Mouse (Mus musculus) bone marrow, adult 2 months (tissue): ENCODE data around the gene Trpv2. TPM values are rescaled to one million over a fixed set of nuclear protein-coding genes. Genes with fewer than 3 reads are reported as not detected.

Experiments
- H3K27ac ChIP-seq: fragments of 200-500 bp; 2 replicates; pipeline ENCODE4 v1.5.1; 2012; ENCODE audit warnings: low read depth, mild to moderate bottlenecking, control low read depth, inconsistent platforms, low read length; ENCODE audit not compliant: control insufficient read depth, poor library complexity, insufficient read depth
- H3K4me1 ChIP-seq: fragments of 200-500 bp; 2 replicates; pipeline ENCODE4 v1.6.1; 2011; ENCODE audit warnings: low read length; ENCODE audit not compliant: control insufficient read depth, insufficient read depth
- H3K4me3 ChIP-seq: fragments of 200-500 bp; replicated peaks from 2 replicates; pipeline ENCODE3; 2011; ENCODE audit warnings: mild to moderate bottlenecking, low read depth, low read length, control low read depth; ENCODE audit not compliant: control insufficient read depth
- CTCF ChIP-seq: fragments of 200-500 bp; IDR thresholded peaks from 2 replicates; pipeline ENCODE4 v1.5.1; 2011; ENCODE audit warnings: low read length, control low read depth; ENCODE audit not compliant: control insufficient read depth, insufficient read depth
- POLR2A ChIP-seq: fragments of 200-500 bp; IDR thresholded peaks from 2 replicates; pipeline ENCODE4 v1.6.1; 2011; ENCODE audit warnings: low read depth, mild to moderate bottlenecking, control low read depth, low read length, borderline replicate concordance; ENCODE audit not compliant: control insufficient read depth
- WGBS: fragments of 180-500 bp; shearing (Covaris S2); methylation state at CpG from one replicate; pipeline ENCODE4 v1.1.7; 2018; 5-methylcytosine and 5-hydroxymethylcytosine counted together
- polyA plus RNA-seq: library from polyadenylated mRNA; stranded (reverse); fragments of >200 nt; gene quantifications from 2 replicates; pipeline ENCODE4 v1.2.4, GENCODE M21; 2011; ENCODE audit warnings: low replicate concordance; ENCODE audit not compliant: missing spikeins, insufficient read depth, insufficient read length

Trpv2 gene
- polyA plus RNA-seq, 1 experiment = 22.0 TPM

- TF ChIP-seq CTCF (no peak), POLR2A (no peak)
- H3K4me3 ChIP-seq = no peak overlapping the region
- no peak overlapping the region for H3K27ac ChIP-seq
- H3K4me1 ChIP-seq = no peaks in the 10 kb centered on the region; the same call in 1 of the 2 replicates
- 55% methylated on average over 10 of the region's 10 CpGs for WGBS
Observed at GRCm38 (mm10) chr11:62624341-62625291, 50.3 kb downstream of the Trpv2 start.

GRCm38 (mm10) chr11:62629352-62630224 is 55.3 kb downstream of the Trpv2 start:
- no peaks in the 10 kb centered on the region; the same call in 1 of the 2 replicates for H3K4me1 ChIP-seq
- 14% methylated on average over 9 of the region's 9 CpGs for WGBS

GRCm38 (mm10) chr11:62630225-62630821 is 56.0 kb downstream of the Trpv2 start:
- no peak for TF ChIP-seq POLR2A
- TF ChIP-seq CTCF = no peak
- H3K4me1 ChIP-seq = no peaks in the 10 kb centered on the region; the same call in 1 of the 2 replicates
- no peak overlapping the region for H3K4me3 ChIP-seq
- no peak overlapping the region for H3K27ac ChIP-seq
- 20% methylated on average over 11 of the region's 11 CpGs for WGBS

More at GRCm38 (mm10) chr11:62629352-62630224, 55.3 kb downstream of the Trpv2 start:
- Histone ChIP-seq H3K4me3 (no peak overlapping the region), H3K27ac (no peak overlapping the region)
- TF ChIP-seq POLR2A = no peak
- TF ChIP-seq CTCF = 0 out of 2 replicates have a peak, but pooled peaks have one; percentile 10

- Histone ChIP-seq H3K4me1 (no peaks in the 10 kb centered on the region; the same call in 1 of the 2 replicates), H3K4me3 (no peak overlapping the region), H3K27ac (no peak overlapping the region)
- WGBS = 72% methylated on average over 4 of the region's 4 CpGs
- TF ChIP-seq POLR2A = no peak
- TF ChIP-seq CTCF = no peak
Observed at GRCm38 (mm10) chr11:62631138-62631537, 56.9 kb downstream of the Trpv2 start.

- H3K4me3 ChIP-seq = no peak overlapping the region
- H3K4me1 ChIP-seq = no peaks in the 10 kb centered on the region
- no peak overlapping the region for H3K27ac ChIP-seq
- TF ChIP-seq CTCF (no peak), POLR2A (no peak)
- 71% methylated on average over 3 of the region's 3 CpGs for WGBS
Observed at GRCm38 (mm10) chr11:62635406-62635805, 61.1 kb downstream of the Trpv2 start.

- TF ChIP-seq CTCF (no peak), POLR2A (no peak)
- no peak overlapping the region for H3K27ac ChIP-seq
- H3K4me3 ChIP-seq = no peak overlapping the region
- H3K4me1 ChIP-seq = no peaks in the 10 kb centered on the region
- 61% methylated on average over 11 of the region's 11 CpGs for WGBS
Observed at GRCm38 (mm10) chr11:62636105-62636839, 62.0 kb downstream of the Trpv2 start.

GRCm38 (mm10) chr11:62636840-62637221 is 62.5 kb downstream of the Trpv2 start:
- TF ChIP-seq POLR2A (no peak), CTCF (no peak)
- 57% methylated on average over 3 of the region's 3 CpGs for WGBS
- Histone ChIP-seq H3K4me3 (no peak overlapping the region), H3K27ac (no peak overlapping the region), H3K4me1 (no peaks in the 10 kb centered on the region)

GRCm38 (mm10) chr11:62637401-62637800 is 63.1 kb downstream of the Trpv2 start:
- TF ChIP-seq POLR2A = no peak
- TF ChIP-seq CTCF = no peak
- Histone ChIP-seq H3K4me3 (no peak overlapping the region), H3K27ac (no peak overlapping the region), H3K4me1 (no peaks in the 10 kb centered on the region)
- 75% methylated on average over 5 of the region's 5 CpGs for WGBS
